Mouse (Mus musculus) embryonic fibroblast, embryonic 13.5 days (primary cell): ENCODE measurements around the gene Nhsl2.

Experiments
- CTCF ChIP-seq: IDR thresholded peaks from 2 replicates; pipeline ENCODE4 v1.5.1; 2011; ENCODE audit warnings: mild to moderate bottlenecking, control low read depth, low read length, moderate library complexity, borderline replicate concordance; ENCODE audit not compliant: insufficient read depth
- POLR2A ChIP-seq: IDR thresholded peaks from 2 replicates; pipeline ENCODE4 v1.6.1; 2011; ENCODE audit warnings: low read depth, mild to moderate bottlenecking, control low read depth, low read length, moderate library complexity

DNA sequence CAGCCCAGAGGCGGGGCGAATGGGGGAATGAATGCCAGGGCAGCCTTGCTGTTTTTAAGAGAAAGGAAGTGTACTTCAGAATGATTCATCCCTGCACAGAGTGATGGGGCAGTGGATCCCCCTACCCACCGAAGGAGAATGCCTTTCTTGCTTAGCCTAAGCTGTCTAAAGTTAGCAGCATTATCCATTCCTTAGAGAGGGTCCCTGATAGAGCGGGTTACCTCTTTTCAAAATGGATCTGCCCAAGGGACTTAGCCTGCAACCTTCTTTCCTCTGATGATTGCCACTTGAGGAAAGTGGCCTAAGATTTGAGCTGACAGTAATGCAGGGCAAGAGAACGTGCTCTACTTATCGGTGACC is 105.3 kb downstream of the Nhsl2 start:
- no peak for TF ChIP-seq CTCF
- no peak for TF ChIP-seq POLR2A
